ENCODE assay signal across 8 mouse cellular contexts in the genomic region with DNA sequence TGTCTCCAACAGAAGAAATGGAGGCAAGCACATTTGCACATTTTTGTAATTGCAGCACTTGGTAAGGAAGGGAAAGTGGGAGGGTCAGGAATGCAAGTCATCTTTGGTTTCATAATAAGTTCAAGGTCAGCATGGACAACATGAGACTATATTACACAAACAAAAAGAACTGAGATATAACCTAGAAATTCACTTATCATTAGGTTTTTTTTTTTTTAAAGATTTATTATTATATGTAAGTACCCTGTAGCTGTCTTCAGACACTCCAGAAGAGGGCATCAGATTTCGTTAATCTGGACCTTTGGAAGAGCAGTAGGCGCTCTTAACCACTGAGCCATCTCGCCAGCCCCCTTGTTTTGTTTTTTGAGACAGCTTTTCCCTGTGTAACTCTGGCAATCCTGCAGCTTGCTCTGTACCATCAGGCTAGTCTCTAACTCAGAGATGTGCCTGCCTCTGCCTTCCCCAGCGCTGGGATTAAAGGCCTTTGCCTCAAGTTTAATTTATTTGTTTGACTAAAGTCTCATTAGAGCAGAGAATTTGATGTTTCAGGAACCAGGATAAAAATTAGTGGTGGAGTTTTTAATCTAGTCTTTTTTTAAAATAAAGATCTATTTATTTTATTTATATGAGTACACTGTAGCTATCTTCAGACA. TPM values are rescaled to one million over a fixed set of nuclear protein-coding genes. Genes with fewer than 3 reads are reported as not detected.
DNase-seq lines count a peak whose midpoint lies in the region; ATAC-seq and TF ChIP-seq lines count a peak whose summit lies in the region.

No protein-coding gene starts in this region.

- peaks cover 21% of the 10 kb centered on the region for H3K36me3 ChIP-seq in lung, embryonic 14.5 days (ENCODE audit: insufficient read depth)
- H3K36me3 ChIP-seq in embryonic facial prominence, embryonic 11.5 days (replicated peaks; ENCODE audit: control insufficient read depth, insufficient read depth, low read depth, low read length): no peaks in the 10 kb centered on the region; the same call in 1 of the 2 replicates
- H3K36me3 ChIP-seq in limb, embryonic 10.5 days: peaks cover 28% of the 10 kb centered on the region
- peaks cover 9% of the 10 kb centered on the region for H3K36me3 ChIP-seq in neural tube, embryonic 15.5 days

- H3K9me3 ChIP-seq in lung, embryonic 14.5 days (ENCODE audit: low read depth, low read length): no peaks in the 10 kb centered on the region
- H3K9me3 ChIP-seq in embryonic facial prominence, embryonic 11.5 days (replicated peaks; ENCODE audit: control insufficient read depth, low read length): no peaks in the 10 kb centered on the region
- no peaks in the 10 kb centered on the region for H3K9me3 ChIP-seq in limb, embryonic 10.5 days (replicated peaks)
- H3K9me3 ChIP-seq in neural tube, embryonic 15.5 days (replicated peaks): no peaks in the 10 kb centered on the region

- peak overlapping the region; percentile 99; the same call in 1 of the 2 replicates for H3K27ac ChIP-seq in lung, embryonic 14.5 days (ENCODE audit: low read depth)
- H3K27ac ChIP-seq in embryonic facial prominence, embryonic 11.5 days (replicated peaks; ENCODE audit: low read depth, low read length): no peak overlapping the region
- H3K27ac ChIP-seq in limb, embryonic 10.5 days: peak overlapping the region; percentile 93; the same call in 1 of the 2 replicates
- peak overlapping the region; percentile 99 for H3K27ac ChIP-seq in neural tube, embryonic 15.5 days (replicated peaks)

- no peak for DNase-seq in lung, embryonic 14.5 days
- DNase-seq in lung, postnatal 4 days: no peak
- no peak for DNase-seq in embryonic facial prominence, embryonic 11.5 days (ENCODE audit: low spot score)
- no peak for DNase-seq in limb, embryonic 10.5 days (ENCODE audit: low spot score)
- no peak for DNase-seq in adrenal gland, postnatal 4 days (ENCODE audit: low spot score in 2 of 2)
- no peak for DNase-seq in urinary bladder, postnatal 14 days (ENCODE audit: low spot score)
- no peak for DNase-seq in gastrocnemius, adult 18-20 months (ENCODE audit: low spot score)

- no peaks in the 10 kb centered on the region for H3K27me3 ChIP-seq in lung, embryonic 14.5 days (ENCODE audit: insufficient read depth, low read length)
- H3K27me3 ChIP-seq in embryonic facial prominence, embryonic 11.5 days (ENCODE audit: control insufficient read depth, insufficient read depth, low read length): no peaks in the 10 kb centered on the region
- H3K27me3 ChIP-seq in limb, embryonic 10.5 days (ENCODE audit: low read depth, poor library complexity, severe bottlenecking): no peaks in the 10 kb centered on the region
- peaks cover 5% of the 10 kb centered on the region for H3K27me3 ChIP-seq in neural tube, embryonic 15.5 days (replicated peaks)

- peak overlapping the region; percentile 95 for H3K4me3 ChIP-seq in lung, embryonic 14.5 days (ENCODE audit: low read depth, low read length)
- peak overlapping the region; percentile 93; the same call in 1 of the 2 replicates for H3K4me3 ChIP-seq in embryonic facial prominence, embryonic 11.5 days (ENCODE audit: low read depth, low read length)
- H3K4me3 ChIP-seq in limb, embryonic 10.5 days: peak overlapping the region; percentile 73
- H3K4me3 ChIP-seq in neural tube, embryonic 15.5 days (replicated peaks): peak overlapping the region; percentile 96

- TF ChIP-seq CTCF in lung, embryonic 14.5 days (IDR thresholded peaks at IDR 0.05; ENCODE audit: low read depth): no peak

- peak overlapping the region; percentile 86; the same call in 1 of the 2 replicates for H3K9ac ChIP-seq in lung, embryonic 14.5 days
- no peak overlapping the region; the same call in 1 of the 2 replicates for H3K9ac ChIP-seq in embryonic facial prominence, embryonic 11.5 days (replicated peaks; ENCODE audit: low read length)
- peak overlapping the region; percentile 97 for H3K9ac ChIP-seq in neural tube, embryonic 15.5 days (replicated peaks)

- no peak for ATAC-seq in lung, embryonic 14.5 days (ENCODE audit: insufficient read depth)
- no peak for ATAC-seq in embryonic facial prominence, embryonic 11.5 days (replicated peaks; ENCODE audit: insufficient number of reproducible peaks, low FRiP score, low TSS enrichment, low read depth)
- ATAC-seq in neural tube, embryonic 15.5 days (ENCODE audit: low FRiP score): no peak

- H3K4me2 ChIP-seq in lung, embryonic 14.5 days: peak overlapping the region; percentile 60
- H3K4me2 ChIP-seq in embryonic facial prominence, embryonic 11.5 days (ENCODE audit: low read depth, low read length): no peak overlapping the region; the same call in 1 of the 2 replicates
- peak overlapping the region; percentile 77 for H3K4me2 ChIP-seq in neural tube, embryonic 15.5 days

- 0 out of 2 replicates have a peak, but pooled peaks cover 5% of the 10 kb centered on the region for H3K4me1 ChIP-seq in lung, embryonic 14.5 days (ENCODE audit: insufficient read depth)
- no peaks in the 10 kb centered on the region for H3K4me1 ChIP-seq in embryonic facial prominence, embryonic 11.5 days (ENCODE audit: control insufficient read depth, insufficient read depth, low read length)
- H3K4me1 ChIP-seq in limb, embryonic 10.5 days: peaks cover 13% of the 10 kb centered on the region
- H3K4me1 ChIP-seq in neural tube, embryonic 15.5 days: peaks cover 19% of the 10 kb centered on the region

- WGBS in lung, embryonic 14.5 days: 55% methylated on average over 4 of the region's 4 CpGs
- WGBS in embryonic facial prominence, embryonic 11.5 days: 53% methylated on average over 4 of the region's 4 CpGs
- WGBS in limb, embryonic 10.5 days: 61% methylated on average over 4 of the region's 4 CpGs
- WGBS in neural tube, embryonic 15.5 days: 66% methylated on average over 4 of the region's 4 CpGs

RNA-seq across cellular contexts. Expression of a gene that starts 0.7 kb away (rescaled TPM):
- polyA plus RNA-seq in lung, embryonic 14.5 days (2014; fragmentation: Nextera tagmentation; extraction: Ambion mirVana): 97.7 and 104 TPM in 2 replicates
- polyA plus RNA-seq in embryonic facial prominence, embryonic 11.5 days (2014; fragmentation: Nextera tagmentation; extraction: Ambion mirVana): 140 and 147 TPM in 2 replicates
- 136 and 137 TPM in 2 replicates for polyA plus RNA-seq in limb, embryonic 10.5 days (2016; fragmentation: Nextera tagmentation; extraction: Ambion mirVana)
- polyA plus RNA-seq in neural tube, embryonic 15.5 days (2015; fragmentation: Nextera tagmentation; extraction: Ambion mirVana): 97.7 and 102 TPM in 2 replicates
- 10 to 100 TPM; 80.8 to 85.2 TPM for total RNA-seq in adrenal gland, postnatal 4 days (2021)
- total RNA-seq in gastrocnemius, adult 18-20 months (2021): 10 to 100 TPM in 1 of 2 experiments, 1 to 10 TPM in 1; 9.6 to 11.6 TPM

RNA-seq across cellular contexts. Expression of a gene that starts 8.0 kb away (rescaled TPM):
- polyA plus RNA-seq in lung, embryonic 14.5 days (2014; fragmentation: Nextera tagmentation; extraction: Ambion mirVana): 36.3 and 39.4 TPM in 2 replicates
- polyA plus RNA-seq in embryonic facial prominence, embryonic 11.5 days (2014; fragmentation: Nextera tagmentation; extraction: Ambion mirVana): 21.3 and 21.7 TPM in 2 replicates
- polyA plus RNA-seq in limb, embryonic 10.5 days (2016; fragmentation: Nextera tagmentation; extraction: Ambion mirVana): 21.5 and 28.0 TPM in 2 replicates
- 32.7 and 35.1 TPM in 2 replicates for polyA plus RNA-seq in neural tube, embryonic 15.5 days (2015; fragmentation: Nextera tagmentation; extraction: Ambion mirVana)
- total RNA-seq in adrenal gland, postnatal 4 days (2021): 10 to 100 TPM; 90.2 to 99.6 TPM
- 10 to 100 TPM; 76.7 to 85.3 TPM for total RNA-seq in gastrocnemius, adult 18-20 months (2021)

RNA-seq across cellular contexts. Expression of a gene that starts 44.4 kb away (rescaled TPM):
- 14.6 and 15.9 TPM in 2 replicates for polyA plus RNA-seq in lung, embryonic 14.5 days (2014; fragmentation: Nextera tagmentation; extraction: Ambion mirVana)
- polyA plus RNA-seq in embryonic facial prominence, embryonic 11.5 days (2014; fragmentation: Nextera tagmentation; extraction: Ambion mirVana): 15.9 and 21.1 TPM in 2 replicates
- polyA plus RNA-seq in limb, embryonic 10.5 days (2016; fragmentation: Nextera tagmentation; extraction: Ambion mirVana): 2.0 and 4.2 TPM in 2 replicates
- 184 and 242 TPM in 2 replicates for polyA plus RNA-seq in neural tube, embryonic 15.5 days (2015; fragmentation: Nextera tagmentation; extraction: Ambion mirVana)
- 10 to 100 TPM; 14.8 to 31.9 TPM for total RNA-seq in adrenal gland, postnatal 4 days (2021)
- total RNA-seq in gastrocnemius, adult 18-20 months (2021): 1 to 10 TPM; 1.2 to 1.4 TPM

RNA-seq across cellular contexts. Expression of a gene that starts 49.3 kb away (rescaled TPM):
- 10.3 and 11.9 TPM in 2 replicates for polyA plus RNA-seq in lung, embryonic 14.5 days (2014; fragmentation: Nextera tagmentation; extraction: Ambion mirVana)
- polyA plus RNA-seq in embryonic facial prominence, embryonic 11.5 days (2014; fragmentation: Nextera tagmentation; extraction: Ambion mirVana): 2.0 and 3.0 TPM in 2 replicates
- 1.3 and 1.5 TPM in 2 replicates for polyA plus RNA-seq in limb, embryonic 10.5 days (2016; fragmentation: Nextera tagmentation; extraction: Ambion mirVana)
- 21.4 and 25.9 TPM in 2 replicates for polyA plus RNA-seq in neural tube, embryonic 15.5 days (2015; fragmentation: Nextera tagmentation; extraction: Ambion mirVana)
- total RNA-seq in adrenal gland, postnatal 4 days (2021): 10 to 100 TPM; 40.7 to 47.8 TPM
- total RNA-seq in gastrocnemius, adult 18-20 months (2021): under 1 TPM; 0.48 to 0.66 TPM

RNA-seq across cellular contexts. Expression of a gene that starts 53.1 kb away (rescaled TPM):
- polyA plus RNA-seq in lung, embryonic 14.5 days (2014; fragmentation: Nextera tagmentation; extraction: Ambion mirVana): 0.34 and 0.43 TPM in 2 replicates
- 0.48 and 0.64 TPM in 2 replicates for polyA plus RNA-seq in embryonic facial prominence, embryonic 11.5 days (2014; fragmentation: Nextera tagmentation; extraction: Ambion mirVana)
- 0.53 and 0.58 TPM in 2 replicates for polyA plus RNA-seq in limb, embryonic 10.5 days (2016; fragmentation: Nextera tagmentation; extraction: Ambion mirVana)
- polyA plus RNA-seq in neural tube, embryonic 15.5 days (2015; fragmentation: Nextera tagmentation; extraction: Ambion mirVana): 0.23 and 0.73 TPM in 2 replicates
- total RNA-seq in adrenal gland, postnatal 4 days (2021): 10 to 100 TPM in 1 of 2 experiments, 1 to 10 TPM in 1; 2.5 to 43.9 TPM
- total RNA-seq in gastrocnemius, adult 18-20 months (2021): not detected
